Mouse (Mus musculus): Measurements from ENCODE around the gene Tnfaip6.

DNA sequence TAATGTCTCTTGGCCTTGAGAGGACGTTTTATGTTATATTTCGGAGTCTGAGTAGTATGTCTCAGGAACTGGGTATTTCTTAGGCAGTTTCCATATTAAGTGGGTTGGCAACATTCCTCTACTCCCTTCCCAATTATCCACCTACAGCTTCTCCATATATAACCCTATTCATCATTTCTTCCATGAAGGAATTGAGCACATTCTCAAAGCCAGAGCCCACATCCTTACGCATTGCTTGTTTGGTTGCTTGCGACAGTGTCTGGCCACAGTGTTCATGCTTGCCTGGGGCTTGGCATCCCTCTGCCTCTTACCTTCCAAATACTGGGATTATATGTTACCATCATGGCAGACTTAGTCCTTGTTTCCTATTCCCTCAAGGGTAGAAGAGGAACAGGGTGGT is 3.2 kb upstream of the Tnfaip6 start:
- TF ChIP-seq CTCF (IDR thresholded peaks at IDR 0.05; ENCODE audit: control insufficient read depth, insufficient read depth, low read length) (no peak), POLR2A (IDR thresholded peaks at IDR 0.05; ENCODE audit: borderline replicate concordance, control insufficient read depth, low read depth, low read length) (no peak)

Data from bone marrow, adult 2 months (tissue).